ENCODE assay signal across 28 mouse cellular contexts in the genomic region with DNA sequence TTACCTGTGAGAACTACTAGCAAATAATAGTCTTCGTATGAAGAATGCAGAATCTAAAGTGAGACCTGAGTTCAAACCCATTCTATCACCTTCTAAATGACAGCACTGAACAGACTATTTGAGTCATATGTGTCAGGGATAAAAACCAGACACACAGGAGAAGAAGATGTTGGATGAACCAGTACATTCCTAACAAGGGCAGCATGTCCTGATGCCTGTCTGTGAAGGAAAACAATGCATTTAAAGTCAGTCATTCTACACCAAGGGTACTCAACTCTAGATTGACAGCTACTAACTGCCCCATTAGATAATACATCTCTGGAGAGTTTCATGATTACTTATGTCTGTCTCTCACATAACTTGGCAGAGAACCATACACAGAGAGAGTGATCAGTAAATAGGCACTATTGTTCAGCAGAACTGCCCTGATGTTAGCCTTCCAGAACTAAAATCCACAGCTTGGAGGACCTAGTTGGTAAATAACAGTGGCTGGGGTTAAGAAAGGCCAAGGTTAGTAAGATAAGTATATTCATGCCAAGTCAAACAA. TPM values are rescaled to one million over a fixed set of nuclear protein-coding genes. Genes with fewer than 3 reads are reported as not detected.
A peak's percentile ranks its signal among the peaks of the same experiment; 100 is the strongest.
DNase-seq lines count a peak whose midpoint lies in the region; ATAC-seq lines count a peak whose summit lies in the region.
"Had no signal": no experiment of that assay in that cellular context is flagged by ENCODE, and none has a peak within 500 bp of the region (broad histone marks: within the 10 kb centered on the region; RNA-seq: fewer than 3 reads in every experiment).

No protein-coding gene starts in this region.

- intact Hi-C loops in heart, postnatal 36 days (cut with DNase I) = no loop called here

- H3K4me3 ChIP-seq in megakaryocyte, embryonic 14.5 days (replicated peaks) = peak overlapping the region; percentile 35
- H3K4me3 ChIP-seq in heart, embryonic 14.5 days (ENCODE audit: control insufficient read depth in 1 of 2, insufficient read depth in 1 of 2, low read depth in 1 of 2, low read length in 2 of 2) = no peak overlapping the region
- no peak overlapping the region for H3K4me3 ChIP-seq in forebrain, embryonic 10.5 days
- H3K4me3 ChIP-seq in midbrain, embryonic 15.5 days = no peak overlapping the region
- H3K4me3 ChIP-seq: embryonic facial prominence, embryonic 12.5 days; hindbrain, embryonic 10.5 days; hindbrain, embryonic 15.5 days; liver, embryonic 15.5 days; lung, embryonic 15.5 days; midbrain, embryonic 13.5 days had no signal

- no peaks in the 10 kb centered on the region for H3K27me3 ChIP-seq in megakaryocyte, embryonic 14.5 days (replicated peaks)
- H3K27me3 ChIP-seq in heart, embryonic 14.5 days (ENCODE audit: control insufficient read depth, insufficient read depth, low read length) = no peaks in the 10 kb centered on the region
- H3K27me3 ChIP-seq in forebrain, embryonic 10.5 days (ENCODE audit: poor library complexity, severe bottlenecking) = no peaks in the 10 kb centered on the region
- no peaks in the 10 kb centered on the region for H3K27me3 ChIP-seq in midbrain, embryonic 15.5 days (replicated peaks)
- H3K27me3 ChIP-seq: embryonic facial prominence, embryonic 12.5 days; hindbrain, embryonic 15.5 days; liver, embryonic 15.5 days; lung, embryonic 15.5 days; midbrain, embryonic 13.5 days; Patski had no signal

- ATAC-seq in megakaryocyte, adult 5-6 weeks (ENCODE audit: poor library complexity, severe bottlenecking) = no peak
- ATAC-seq in heart, embryonic 14.5 days (ENCODE audit: insufficient number of reproducible peaks, insufficient read depth, low FRiP score, low read depth) = peak; percentile 50; the same call in 1 of the 2 replicates
- no peak for ATAC-seq in midbrain, embryonic 15.5 days (replicated peaks)
- ATAC-seq: forebrain, postnatal 0 days; inflammation-experienced regulatory T-cells, adult 6 months; midbrain, embryonic 13.5 days; Patski had no signal

- peak overlapping the region in 1 of 2 experiments; percentile 45; a peak in 2 of 4 replicates for H3K27ac ChIP-seq in heart, embryonic 14.5 days (replicated peaks in 1 of 2; ENCODE audit: control insufficient read depth in 1 of 2, insufficient read depth in 1 of 2, low read depth in 2 of 2, low read length in 2 of 2)
- H3K27ac ChIP-seq in forebrain, embryonic 10.5 days = no peak overlapping the region
- H3K27ac ChIP-seq in midbrain, embryonic 15.5 days = no peak overlapping the region
- H3K27ac ChIP-seq: embryonic facial prominence, embryonic 12.5 days; hindbrain, embryonic 10.5 days; hindbrain, embryonic 15.5 days; liver, embryonic 15.5 days; lung, embryonic 15.5 days; midbrain, embryonic 13.5 days had no signal

- H3K9ac ChIP-seq in heart, embryonic 14.5 days (ENCODE audit: low read length) = no peak overlapping the region
- no peak overlapping the region for H3K9ac ChIP-seq in midbrain, embryonic 15.5 days
- H3K9ac ChIP-seq: embryonic facial prominence, embryonic 12.5 days; forebrain, postnatal 0 days; hindbrain, embryonic 15.5 days; liver, embryonic 15.5 days; lung, embryonic 15.5 days; midbrain, embryonic 13.5 days had no signal

- H3K4me2 ChIP-seq in heart, embryonic 14.5 days (ENCODE audit: low read length) = no peak overlapping the region
- no peak overlapping the region for H3K4me2 ChIP-seq in midbrain, embryonic 15.5 days
- H3K4me2 ChIP-seq: embryonic facial prominence, embryonic 12.5 days; hindbrain, embryonic 15.5 days; liver, embryonic 15.5 days; lung, embryonic 15.5 days; midbrain, embryonic 13.5 days had no signal

- DNase-seq in heart, adult 8-10 months (ENCODE audit: low spot score) = peak; percentile 37
- DNase-seq in heart, postnatal 36 days = no peak
- no peak for DNase-seq in forebrain, embryonic 10.5 days (ENCODE audit: extremely low spot score, low spot score)
- DNase-seq: adrenal gland, postnatal 25 days; cerebellum, adult 11-12 months; cerebellum, adult 9-11 months; embryo, embryonic 11 days; forebrain, postnatal 0 days; kidney, adult 11 months; kidney, postnatal 14 days; liver; right cerebral cortex, postnatal 14 days; thymus, adult 18-20 months; thymus, postnatal 25 days had no signal

- H3K4me1 ChIP-seq in megakaryocyte, embryonic 14.5 days = peaks cover 76% of the 10 kb centered on the region
- H3K4me1 ChIP-seq in heart, embryonic 14.5 days (ENCODE audit: control insufficient read depth in 2 of 2, insufficient read depth in 2 of 2, low read length in 2 of 2) = peaks cover 2 to 35% of the 10 kb centered on the region in 2 experiments; a peak in 3 of 4 replicates
- no peaks in the 10 kb centered on the region for H3K4me1 ChIP-seq in forebrain, embryonic 10.5 days
- no peaks in the 10 kb centered on the region for H3K4me1 ChIP-seq in midbrain, embryonic 15.5 days
- H3K4me1 ChIP-seq: embryonic facial prominence, embryonic 12.5 days; hindbrain, embryonic 10.5 days; midbrain, embryonic 13.5 days had no signal

- 5% methylated on average over 1 of the region's 1 CpGs for WGBS in heart, embryonic 14.5 days
- 93% methylated on average over 1 of the region's 1 CpGs for WGBS in forebrain, embryonic 10.5 days
- 96% methylated on average over 1 of the region's 1 CpGs for WGBS in midbrain, embryonic 15.5 days

- H3K9me3 ChIP-seq in megakaryocyte, embryonic 14.5 days = no peaks in the 10 kb centered on the region; the same call in 1 of the 2 replicates
- H3K9me3 ChIP-seq in heart, embryonic 14.5 days (ENCODE audit: control insufficient read depth, low read length) = no peaks in the 10 kb centered on the region
- H3K9me3 ChIP-seq in forebrain, embryonic 10.5 days = no peaks in the 10 kb centered on the region
- H3K9me3 ChIP-seq in midbrain, embryonic 15.5 days = no peaks in the 10 kb centered on the region
- H3K9me3 ChIP-seq: embryonic facial prominence, embryonic 12.5 days; G1E; hindbrain, embryonic 10.5 days; hindbrain, embryonic 15.5 days; liver, embryonic 15.5 days; lung, embryonic 15.5 days; midbrain, embryonic 13.5 days had no signal

- peaks cover 32% of the 10 kb centered on the region for H3K36me3 ChIP-seq in megakaryocyte, embryonic 14.5 days (replicated peaks; ENCODE audit: low read length)
- H3K36me3 ChIP-seq in heart, embryonic 14.5 days (ENCODE audit: control insufficient read depth, insufficient read depth, low read length) = no peaks in the 10 kb centered on the region
- H3K36me3 ChIP-seq in forebrain, embryonic 10.5 days (replicated peaks) = no peaks in the 10 kb centered on the region
- no peaks in the 10 kb centered on the region for H3K36me3 ChIP-seq in midbrain, embryonic 15.5 days (replicated peaks)
- H3K36me3 ChIP-seq: embryonic facial prominence, embryonic 12.5 days; G1E; hindbrain, embryonic 10.5 days; hindbrain, embryonic 15.5 days; liver, embryonic 15.5 days; lung, embryonic 15.5 days; midbrain, embryonic 13.5 days had no signal

RNA-seq across cellular contexts. Expression of gene Il15, which starts 14.6 kb away (rescaled TPM):
- 10 to 100 TPM; 42.2 to 51.6 (median 48.0) TPM for total RNA-seq in heart, adult 8-10 months (2022)
- 10 to 100 TPM; 35.8 to 41.1 TPM for total RNA-seq in heart, postnatal 36 days (2021)
- polyA plus RNA-seq in megakaryocyte, embryonic 14.5 days (2012; ENCODE audit: insufficient read depth, low replicate concordance) = 2.9 TPM in 1 of 2 replicates, not detected in the other
- 40.8 and 54.4 TPM in 2 replicates for total RNA-seq in megakaryocyte, adult 5-6 weeks (2015)
- 28.6 and 40.5 TPM in 2 replicates for total RNA-seq in megakaryocyte, adult 5-6 weeks (2017)
- 23.0 and 26.8 TPM in 2 replicates for polyA plus RNA-seq in heart, embryonic 14.5 days (2014; fragmentation: Nextera tagmentation; extraction: Ambion mirVana)
- 0.92 and 2.2 TPM in 2 replicates for polyA plus RNA-seq in forebrain, embryonic 10.5 days (2016; fragmentation: Nextera tagmentation; extraction: Ambion mirVana)
- 0.87 and 1.1 TPM in 2 replicates for polyA plus RNA-seq in midbrain, embryonic 15.5 days (2015; fragmentation: Nextera tagmentation; extraction: Ambion mirVana)
- polyA plus RNA-seq: G1E; neural tube, embryonic 14.5 days had no signal
